Mouse (Mus musculus) E14TG2a.4 (cell line): ENCODE data around the gene Cfd.

Experiments used
- H3K27me3 ChIP-seq: 2 replicates; pipeline ENCODE4 v1.6.1; 2014; ENCODE audit warnings: low read length, control low read depth; ENCODE audit not compliant: insufficient read depth
- H3K36me3 ChIP-seq: 2 replicates; pipeline ENCODE4 v1.6.1; 2014; ENCODE audit warnings: low read length, control low read depth; ENCODE audit not compliant: insufficient read depth
- H3K4me1 ChIP-seq: replicated peaks from 2 replicates; pipeline ENCODE4 v1.6.1; 2014; ENCODE audit warnings: low read depth, low read length, control low read depth
- H3K4me3 ChIP-seq: replicated peaks from 2 replicates; pipeline ENCODE4 v1.5.1; 2014; ENCODE audit warnings: mild to moderate bottlenecking, low read length
- H3K9me3 ChIP-seq: 2 replicates; pipeline ENCODE4 v1.6.1; 2014; ENCODE audit warnings: low read length, control low read depth
- CTCF ChIP-seq: conservative IDR thresholded peaks from 2 replicates; pipeline ENCODE4 v1.5.1; 2014; ENCODE audit warnings: low read length
- NANOG ChIP-seq: IDR thresholded peaks from 2 replicates; pipeline ENCODE4 v1.6.1; 2014; ENCODE audit warnings: borderline replicate concordance, low read length, mixed read lengths
- POU5F1 ChIP-seq: IDR thresholded peaks from 2 replicates; pipeline ENCODE4 v1.6.1; 2014; ENCODE audit warnings: low read length, borderline replicate concordance

The Cfd gene

GRCm38 (mm10) chr10:79908167-79909091 is 17.8 kb downstream of the Cfd start, which contains the start of gene Med16:
Med16 (minus strand) TSS chr10:79908923.
- Histone ChIP-seq H3K9me3 (no peaks in the 10 kb centered on the region), H3K4me3 (peak within 1 kb of the TSS; percentile 94), H3K27me3 (no peaks in the 10 kb centered on the region), H3K36me3 (peaks cover 48% of the 10 kb centered on the region), H3K4me1 (peaks cover 42% of the 10 kb centered on the region)
- no peak for TF ChIP-seq NANOG
- TF ChIP-seq POU5F1, result no peak
- TF ChIP-seq CTCF, result no peak

- Histone ChIP-seq H3K36me3 (peaks cover 42% of the 10 kb centered on the region), H3K4me1 (peaks cover 42% of the 10 kb centered on the region), H3K27me3 (no peaks in the 10 kb centered on the region), H3K9me3 (no peaks in the 10 kb centered on the region), H3K4me3 (peak overlapping the region; percentile 94)
- no peak for TF ChIP-seq CTCF
- TF ChIP-seq POU5F1, result no peak
- no peak for TF ChIP-seq NANOG
Observed at GRCm38 (mm10) chr10:79909092-79909922, 18.7 kb downstream of the Cfd start.

DNA sequence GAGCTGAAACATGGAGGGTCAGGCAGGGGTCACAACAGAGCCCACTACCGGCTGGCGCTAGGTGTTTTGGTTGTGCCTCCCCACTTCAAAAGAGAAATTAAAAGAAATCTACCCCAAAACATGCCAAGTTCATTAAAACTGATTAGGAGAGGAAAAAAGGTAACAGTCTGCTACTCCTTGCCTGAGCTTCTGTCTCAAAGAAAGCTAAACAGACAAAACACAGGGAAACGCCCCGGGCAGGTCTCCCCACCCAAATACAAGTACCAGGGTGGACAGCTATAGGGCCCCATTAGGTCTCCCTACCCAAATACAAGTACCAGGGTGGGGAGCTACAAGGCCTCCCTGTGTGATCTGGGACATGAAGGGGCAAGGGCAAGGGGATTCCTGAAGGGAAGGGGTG is 19.9 kb downstream of the Cfd start, which contains the start of gene Gm26602:
Gm26602 (plus strand) TSS at position 301 of the 400 bp plus-strand sequence.
- Histone ChIP-seq H3K4me1 (peaks cover 49% of the 10 kb centered on the region), H3K4me3 (no peak within 1 kb of the TSS), H3K36me3 (peaks cover 32% of the 10 kb centered on the region), H3K27me3 (no peaks in the 10 kb centered on the region), H3K9me3 (no peaks in the 10 kb centered on the region)
- TF ChIP-seq POU5F1, result no peak
- TF ChIP-seq CTCF, result no peak
- TF ChIP-seq NANOG, result no peak

DNA sequence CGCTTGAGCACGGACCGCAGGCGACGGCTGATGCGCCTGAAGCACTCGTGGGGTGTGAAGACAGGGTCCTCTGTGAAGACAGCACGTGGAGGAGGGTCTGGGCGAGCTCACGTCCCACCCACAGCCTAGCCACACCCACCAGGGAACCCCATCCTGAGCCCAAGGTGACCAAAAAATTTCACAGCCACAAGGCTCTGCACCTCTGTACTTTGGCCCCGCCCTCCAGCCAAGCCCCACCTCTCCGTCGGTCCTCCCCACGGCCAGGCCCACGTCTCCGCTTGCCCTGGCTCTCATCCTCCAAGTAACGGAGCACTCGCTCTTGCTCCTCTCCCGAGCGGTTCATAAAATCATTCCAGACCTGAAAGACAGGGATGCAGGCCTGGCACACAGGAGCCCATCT is 21.8 kb downstream of the Cfd start:
- TF ChIP-seq POU5F1 (no peak), CTCF (no peak), NANOG (no peak)

DNA sequence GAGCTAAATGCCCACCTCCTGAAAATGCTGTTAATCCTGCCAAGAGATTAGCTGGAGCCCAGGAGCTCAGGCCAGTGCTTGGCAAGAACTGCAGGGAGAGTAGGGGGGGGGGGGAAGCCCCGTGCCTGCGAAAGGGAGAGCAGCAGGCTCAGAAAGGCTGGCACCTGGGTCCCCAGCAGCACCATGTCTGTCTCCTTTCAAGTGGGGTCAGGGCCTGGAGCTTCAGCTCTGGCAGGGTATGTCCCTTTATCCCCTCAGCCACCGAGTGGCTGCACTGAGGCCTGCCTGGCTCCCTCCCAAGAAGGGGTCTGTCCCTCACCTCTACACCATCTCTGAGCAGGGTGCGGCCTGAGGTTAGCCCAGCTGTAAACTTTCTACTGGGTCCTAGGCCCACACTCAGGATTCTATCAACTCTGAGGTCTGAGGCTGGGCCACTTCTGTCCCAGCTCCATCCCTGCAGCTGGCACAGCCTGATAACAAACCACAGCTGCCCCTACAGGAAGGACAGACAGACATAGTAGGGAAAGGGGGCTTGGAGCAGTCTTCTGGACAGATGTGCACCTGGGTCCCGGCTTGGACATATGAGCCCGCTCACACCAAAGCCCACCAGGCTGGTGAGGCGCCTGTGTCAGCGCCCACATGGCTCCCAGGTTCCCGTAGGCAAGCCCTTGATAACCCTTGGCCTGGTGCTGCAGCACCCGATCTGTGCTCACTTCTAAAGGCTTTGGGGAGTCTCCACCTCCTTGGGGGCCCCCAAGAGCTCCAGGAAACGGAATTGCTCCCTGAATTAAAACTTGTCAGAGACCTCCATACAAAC is 23.7 kb downstream of the Cfd start:
- Histone ChIP-seq H3K9me3 (no peaks in the 10 kb centered on the region), H3K4me1 (peaks cover 65% of the 10 kb centered on the region), H3K27me3 (peaks cover 23% of the 10 kb centered on the region), H3K36me3 (peaks cover 15% of the 10 kb centered on the region), H3K4me3 (no peak overlapping the region)
- TF ChIP-seq CTCF (no peak), NANOG (no peak), POU5F1 (no peak)

More for the DNA sequence above, 21.8 kb downstream of the Cfd start:
- peaks cover 4% of the 10 kb centered on the region for H3K27me3 ChIP-seq
- no peak overlapping the region; the same call in 1 of the 2 replicates for H3K4me3 ChIP-seq
- H3K4me1 ChIP-seq, result peaks cover 53% of the 10 kb centered on the region
- peaks cover 15% of the 10 kb centered on the region for H3K36me3 ChIP-seq
- no peaks in the 10 kb centered on the region for H3K9me3 ChIP-seq

GRCm38 (mm10) chr10:79914948-79915596 is 24.4 kb downstream of the Cfd start:
- TF ChIP-seq NANOG (no peak), POU5F1 (no peak), CTCF (no peak)

DNA sequence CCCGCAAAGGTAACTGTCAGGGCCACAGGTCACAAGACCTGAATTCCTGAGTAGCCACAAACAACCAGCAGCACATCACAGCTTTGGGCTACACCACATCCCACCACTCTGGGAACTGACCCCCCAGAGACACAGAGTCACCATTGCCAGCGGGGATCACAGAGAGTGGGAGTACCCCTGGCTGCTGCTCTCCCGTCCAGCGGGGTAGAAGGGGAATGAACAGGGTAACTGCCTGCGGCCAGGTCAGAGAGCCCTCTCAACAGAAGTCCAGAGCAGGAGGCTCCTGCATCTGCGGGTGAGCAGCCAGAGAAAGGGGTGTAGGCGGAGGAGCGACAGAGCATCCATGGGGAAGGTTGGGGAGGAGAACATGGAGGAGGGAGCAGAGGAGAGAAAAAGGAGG is 25.4 kb downstream of the Cfd start:
- peaks cover 73% of the 10 kb centered on the region for H3K4me1 ChIP-seq
- TF ChIP-seq NANOG (no peak), POU5F1 (no peak), CTCF (no peak)
- peaks cover 38% of the 10 kb centered on the region for H3K27me3 ChIP-seq
- H3K4me3 ChIP-seq, result peak overlapping the region; percentile 84
- peaks cover 8% of the 10 kb centered on the region for H3K36me3 ChIP-seq
- H3K9me3 ChIP-seq, result no peaks in the 10 kb centered on the region

More at GRCm38 (mm10) chr10:79914948-79915596, 24.4 kb downstream of the Cfd start:
- H3K36me3 ChIP-seq, result peaks cover 15% of the 10 kb centered on the region
- H3K27me3 ChIP-seq, result peaks cover 27% of the 10 kb centered on the region
- no peaks in the 10 kb centered on the region for H3K9me3 ChIP-seq
- no peak overlapping the region for H3K4me3 ChIP-seq
- H3K4me1 ChIP-seq, result peaks cover 65% of the 10 kb centered on the region
